8 mouse cellular contexts compared by ENCODE assay signal in genomic region chr8:54163505-54163904, GRCm38 (mm10).
DNase-seq lines count a peak whose midpoint lies in the region; ATAC-seq lines count a peak whose summit lies in the region.

No protein-coding gene starts in this region.

- H3K27me3 ChIP-seq in heart, embryonic 12.5 days (replicated peaks) = no peaks in the 10 kb centered on the region
- H3K27me3 ChIP-seq in embryonic facial prominence, embryonic 10.5 days (replicated peaks; ENCODE audit: low read depth, poor library complexity, severe bottlenecking) = no peaks in the 10 kb centered on the region
- H3K27me3 ChIP-seq in hindbrain, embryonic 13.5 days = no peaks in the 10 kb centered on the region
- no peaks in the 10 kb centered on the region for H3K27me3 ChIP-seq in neural tube, embryonic 12.5 days (replicated peaks)

- H3K4me1 ChIP-seq in heart, embryonic 12.5 days (replicated peaks) = peaks cover 5% of the 10 kb centered on the region; the same call in 1 of the 2 replicates
- H3K4me1 ChIP-seq in embryonic facial prominence, embryonic 10.5 days = peaks cover 11% of the 10 kb centered on the region
- peaks cover 3% of the 10 kb centered on the region; the same call in 1 of the 2 replicates for H3K4me1 ChIP-seq in hindbrain, embryonic 13.5 days (replicated peaks)
- no peaks in the 10 kb centered on the region for H3K4me1 ChIP-seq in neural tube, embryonic 12.5 days

- H3K36me3 ChIP-seq in heart, embryonic 12.5 days = peaks cover 4% of the 10 kb centered on the region; the same call in 1 of the 2 replicates
- H3K36me3 ChIP-seq in embryonic facial prominence, embryonic 10.5 days (replicated peaks) = no peaks in the 10 kb centered on the region
- H3K36me3 ChIP-seq in hindbrain, embryonic 13.5 days = no peaks in the 10 kb centered on the region
- no peaks in the 10 kb centered on the region for H3K36me3 ChIP-seq in neural tube, embryonic 12.5 days

- no peak overlapping the region for H3K4me3 ChIP-seq in heart, embryonic 12.5 days
- no peak overlapping the region for H3K4me3 ChIP-seq in embryonic facial prominence, embryonic 10.5 days
- no peak overlapping the region for H3K4me3 ChIP-seq in hindbrain, embryonic 13.5 days
- no peak overlapping the region for H3K4me3 ChIP-seq in neural tube, embryonic 12.5 days

- DNase-seq in heart, adult 11 months = no peak
- peak; percentile 76 for DNase-seq in embryonic facial prominence, embryonic 10.5 days (ENCODE audit: low spot score)
- DNase-seq in cerebellum, postnatal 14 days = no peak
- DNase-seq in adrenal gland, postnatal 4 days (ENCODE audit: low spot score in 2 of 2) = no peak
- DNase-seq in cerebellum, adult 8-10 months = no peak

- no peak overlapping the region for H3K27ac ChIP-seq in heart, embryonic 12.5 days (ENCODE audit: poor library complexity, severe bottlenecking)
- peak overlapping the region; percentile 62 for H3K27ac ChIP-seq in embryonic facial prominence, embryonic 10.5 days (replicated peaks)
- H3K27ac ChIP-seq in hindbrain, embryonic 13.5 days = no peak overlapping the region
- no peak overlapping the region for H3K27ac ChIP-seq in neural tube, embryonic 12.5 days

- no peak overlapping the region for H3K9ac ChIP-seq in heart, embryonic 12.5 days
- no peak overlapping the region for H3K9ac ChIP-seq in hindbrain, embryonic 13.5 days
- no peak overlapping the region for H3K9ac ChIP-seq in neural tube, embryonic 12.5 days

- peak; percentile 73; the same call in 1 of the 2 replicates for ATAC-seq in heart, embryonic 12.5 days (ENCODE audit: insufficient number of reproducible peaks, low FRiP score)
- ATAC-seq in hindbrain, embryonic 13.5 days (ENCODE audit: low FRiP score) = 0 out of 2 replicates have a peak, but pooled peaks have one; percentile 65
- peak; percentile 74; the same call in 1 of the 2 replicates for ATAC-seq in neural tube, embryonic 12.5 days (ENCODE audit: low FRiP score, low read depth)

- peak overlapping the region; percentile 45 for H3K4me2 ChIP-seq in heart, embryonic 12.5 days
- 0 out of 2 replicates have a peak overlapping the region, but pooled peaks have one; percentile 22 for H3K4me2 ChIP-seq in hindbrain, embryonic 13.5 days
- peak overlapping the region; percentile 30; the same call in 1 of the 2 replicates for H3K4me2 ChIP-seq in neural tube, embryonic 12.5 days (replicated peaks)

- WGBS in heart, embryonic 12.5 days = 10% methylated on average over 5 of the region's 5 CpGs
- 22% methylated on average over 5 of the region's 5 CpGs for WGBS in embryonic facial prominence, embryonic 10.5 days
- WGBS in hindbrain, embryonic 13.5 days = 11% methylated on average over 5 of the region's 5 CpGs
- WGBS in neural tube, embryonic 12.5 days = 16% methylated on average over 5 of the region's 5 CpGs

- no peaks in the 10 kb centered on the region for H3K9me3 ChIP-seq in heart, embryonic 12.5 days (replicated peaks)
- no peaks in the 10 kb centered on the region for H3K9me3 ChIP-seq in embryonic facial prominence, embryonic 10.5 days
- no peaks in the 10 kb centered on the region for H3K9me3 ChIP-seq in hindbrain, embryonic 13.5 days
- H3K9me3 ChIP-seq in neural tube, embryonic 12.5 days = no peaks in the 10 kb centered on the region
